Mouse (Mus musculus) embryonic fibroblast, embryonic 13.5 days (primary cell): Measurements from ENCODE around the gene Tppp2.

Source experiments
- CTCF ChIP-seq: IDR thresholded peaks from 2 replicates; pipeline ENCODE4 v1.5.1; 2011; ENCODE audit warnings: mild to moderate bottlenecking, control low read depth, low read length, moderate library complexity, borderline replicate concordance; ENCODE audit not compliant: insufficient read depth
- POLR2A ChIP-seq: IDR thresholded peaks from 2 replicates; pipeline ENCODE4 v1.6.1; 2011; ENCODE audit warnings: low read depth, mild to moderate bottlenecking, control low read depth, low read length, moderate library complexity

DNA sequence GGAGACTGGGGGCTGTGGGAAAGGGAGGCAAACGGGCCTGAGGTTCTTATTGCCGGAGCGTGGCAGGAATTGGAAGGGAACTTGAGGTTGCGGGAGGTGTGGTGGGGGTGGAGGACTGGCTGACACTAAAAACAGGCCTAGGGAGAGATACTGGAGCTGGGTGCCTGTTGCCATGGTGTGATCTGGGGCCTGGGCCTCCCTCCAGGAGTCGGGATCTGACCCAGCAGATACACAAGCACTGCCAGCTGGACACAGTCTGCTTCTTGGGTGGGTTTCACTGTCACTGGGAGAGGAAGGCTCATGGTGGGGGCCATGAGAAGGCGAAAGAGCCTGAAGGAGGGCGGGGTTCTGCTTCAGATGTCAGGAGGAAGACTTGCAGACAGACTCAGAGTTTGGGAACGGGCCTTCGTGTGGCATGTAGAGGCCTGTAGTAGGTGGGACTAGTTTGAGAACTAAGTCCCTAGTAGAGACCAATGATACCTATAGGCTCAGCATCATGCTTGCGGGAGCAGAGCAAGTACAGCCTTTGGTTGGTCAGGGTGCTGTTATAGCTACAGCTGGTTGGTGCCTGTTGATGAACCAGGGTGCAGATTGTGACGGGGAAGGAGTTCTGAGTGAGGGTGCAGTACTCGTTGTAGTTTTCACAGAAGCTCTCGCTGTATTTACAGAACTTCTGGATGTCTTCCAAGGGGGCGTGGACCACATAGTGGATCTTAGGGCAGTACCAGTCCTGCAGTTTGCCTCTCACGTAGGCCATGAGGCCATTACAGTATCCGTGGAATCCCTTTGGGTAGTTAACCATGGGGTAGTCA lies 3.7 kb downstream of the Tppp2 start:
- TF ChIP-seq POLR2A: no peak
- TF ChIP-seq CTCF: no peak
